Mouse (Mus musculus) testis, postnatal 14 days (tissue): ENCODE data around the gene Gucd1.
A peak's percentile ranks its signal among the peaks of the same experiment; 100 is the strongest.
"Not testable (repeated sequence)": the region's sequence is repeated elsewhere in the genome, so short reads cannot be mapped to it uniquely, and the experiment has no call there.

Experiments
- DNase-seq: peaks from one replicate; pipeline ENCODE4 v3.0.0; 2021; ENCODE audit warnings: low spot score

The Gucd1 gene

GRCm38 (mm10) chr10:75517758-75518143 lies at the start of gene Gucd1:
Gucd1 (minus strand) TSS chr10:75517972.
- peak; percentile 97 for DNase-seq

- DNase-seq: not testable (repeated sequence)
Observed at GRCm38 (mm10) chr10:75566765-75567164, 49.0 kb upstream of the Gucd1 start.

DNA sequence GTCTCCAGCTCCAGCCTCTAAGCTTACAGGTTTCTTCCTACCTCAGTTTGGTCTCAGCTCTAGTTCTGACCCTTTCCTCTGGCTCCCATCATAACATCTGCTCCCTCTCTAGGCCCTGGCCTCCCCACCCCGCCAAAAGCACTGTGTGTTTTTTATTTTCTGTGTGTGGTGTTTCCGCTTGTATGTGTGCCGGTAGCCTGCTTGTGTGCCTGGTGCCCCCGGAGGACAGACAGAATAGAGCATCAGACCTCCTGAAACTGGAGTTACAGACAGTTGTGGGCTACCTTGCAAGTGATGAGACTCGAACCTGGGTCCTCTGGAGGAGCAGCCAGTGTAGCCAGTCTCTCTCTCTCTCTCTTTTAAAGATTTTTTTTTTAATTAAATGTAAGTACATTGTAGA lies 48.5 kb upstream of the Gucd1 start:
- no peak for DNase-seq

DNA sequence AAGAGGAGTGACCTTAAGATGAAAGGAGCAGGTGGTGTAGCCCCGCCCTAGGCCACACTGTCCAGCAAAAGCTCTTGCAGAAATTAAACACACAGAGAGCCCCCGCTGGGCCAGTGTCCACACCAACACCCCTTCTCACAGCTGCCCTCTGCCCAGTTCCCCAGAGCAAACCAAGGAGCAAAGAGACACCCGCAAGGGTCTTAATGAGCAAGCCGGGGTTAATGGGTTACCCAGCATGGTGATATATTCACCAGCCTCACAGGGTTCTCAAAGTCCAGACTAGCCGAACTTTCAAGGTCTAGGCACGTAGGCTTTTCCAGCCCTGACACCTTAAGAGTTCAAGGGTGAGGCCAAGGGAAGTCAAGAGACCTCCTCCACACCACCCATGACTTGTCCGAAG lies 48.1 kb upstream of the Gucd1 start:
- no peak for DNase-seq

DNA sequence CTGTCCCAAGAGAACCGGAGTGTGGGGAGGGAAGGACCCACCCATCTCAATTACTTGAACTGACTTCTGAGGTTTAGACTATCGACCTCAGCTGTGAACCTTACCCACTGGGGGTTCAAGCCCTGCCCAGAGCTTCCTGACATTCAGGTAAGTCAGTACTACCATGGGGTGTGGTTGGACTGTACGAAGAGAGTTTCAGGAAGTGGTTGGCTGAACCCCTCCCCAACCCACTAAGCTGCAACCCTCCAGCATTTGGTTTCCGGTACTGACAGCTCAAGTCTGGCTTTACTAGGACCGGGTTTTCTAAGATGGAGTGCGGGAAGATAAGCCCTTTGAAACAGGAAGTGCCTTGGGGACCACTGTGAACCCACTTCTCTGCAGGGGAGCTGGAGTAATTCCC lies 47.7 kb upstream of the Gucd1 start:
- no peak for DNase-seq

DNA sequence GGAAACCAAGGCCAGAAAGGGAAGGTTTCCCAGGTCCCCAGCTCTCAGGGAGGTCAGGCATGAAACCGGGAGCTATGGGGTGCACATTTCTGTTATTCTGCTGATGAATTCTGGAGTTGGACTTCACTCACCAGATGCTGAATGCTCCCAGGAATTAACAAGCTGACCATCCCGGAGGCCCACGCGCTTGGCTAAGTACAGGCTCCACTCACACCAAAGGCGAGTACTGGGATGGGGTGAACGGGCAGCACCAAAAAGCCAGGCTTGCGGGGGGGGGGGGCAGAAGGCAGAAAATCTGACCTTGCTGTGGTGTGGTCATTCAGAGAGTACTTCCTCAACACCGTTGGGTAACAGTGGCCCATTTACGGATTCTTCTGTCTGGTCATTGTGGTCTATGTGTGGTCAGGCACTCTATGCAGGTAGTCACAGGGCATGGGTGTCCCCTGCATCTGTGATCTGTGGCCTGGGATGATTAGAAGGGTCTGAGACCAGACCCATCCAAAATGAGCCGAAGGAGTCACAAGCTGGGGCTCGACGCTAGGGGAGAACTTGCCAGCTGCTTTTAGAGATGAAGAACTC lies 47.0 kb upstream of the Gucd1 start:
- DNase-seq: no peak

GRCm38 (mm10) chr10:75562596-75562995 lies 44.8 kb upstream of the Gucd1 start:
- DNase-seq: no peak

- no peak for DNase-seq
Observed at GRCm38 (mm10) chr10:75561071-75561654, 43.4 kb upstream of the Gucd1 start, which contains the start of gene Ggt1. Ggt1 (plus strand) TSS chr10:75561604.

- no peak for DNase-seq
Observed at GRCm38 (mm10) chr10:75560549-75560899, 42.8 kb upstream of the Gucd1 start.

GRCm38 (mm10) chr10:75559676-75560548 lies 42.1 kb upstream of the Gucd1 start, which contains the start of gene Lrrc75b:
Lrrc75b (minus strand) TSS chr10:75560330.
- peak; percentile 54 for DNase-seq

GRCm38 (mm10) chr10:75559041-75559675 lies 41.4 kb upstream of the Gucd1 start:
- DNase-seq: no peak

DNA sequence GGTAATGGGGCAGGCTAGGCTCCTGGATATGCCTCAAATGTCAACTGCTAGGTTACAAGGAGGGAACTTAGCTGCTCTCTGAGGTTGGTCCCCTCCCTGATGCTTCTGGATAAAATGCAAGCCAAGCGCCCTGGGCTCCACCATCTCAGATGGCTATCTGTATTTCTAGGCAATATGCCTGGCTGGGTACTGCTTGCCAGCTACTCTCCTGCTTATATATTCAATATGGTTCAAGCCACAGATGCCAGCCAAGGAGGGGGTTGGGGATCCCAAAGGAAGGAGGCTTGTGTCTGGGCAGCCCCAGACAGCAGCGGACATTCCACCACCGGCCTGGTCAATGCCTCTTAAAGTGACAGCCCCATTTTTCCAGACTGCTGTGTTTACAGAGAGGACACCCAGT lies 40.7 kb upstream of the Gucd1 start:
- DNase-seq: no peak

- DNase-seq: peak; percentile 86
Observed at GRCm38 (mm10) chr10:75556026-75556425, 38.3 kb upstream of the Gucd1 start.

- DNase-seq: no peak
Observed at GRCm38 (mm10) chr10:75555557-75555956, 37.8 kb upstream of the Gucd1 start.

GRCm38 (mm10) chr10:75554090-75554489 lies 36.3 kb upstream of the Gucd1 start:
- DNase-seq: no peak

DNA sequence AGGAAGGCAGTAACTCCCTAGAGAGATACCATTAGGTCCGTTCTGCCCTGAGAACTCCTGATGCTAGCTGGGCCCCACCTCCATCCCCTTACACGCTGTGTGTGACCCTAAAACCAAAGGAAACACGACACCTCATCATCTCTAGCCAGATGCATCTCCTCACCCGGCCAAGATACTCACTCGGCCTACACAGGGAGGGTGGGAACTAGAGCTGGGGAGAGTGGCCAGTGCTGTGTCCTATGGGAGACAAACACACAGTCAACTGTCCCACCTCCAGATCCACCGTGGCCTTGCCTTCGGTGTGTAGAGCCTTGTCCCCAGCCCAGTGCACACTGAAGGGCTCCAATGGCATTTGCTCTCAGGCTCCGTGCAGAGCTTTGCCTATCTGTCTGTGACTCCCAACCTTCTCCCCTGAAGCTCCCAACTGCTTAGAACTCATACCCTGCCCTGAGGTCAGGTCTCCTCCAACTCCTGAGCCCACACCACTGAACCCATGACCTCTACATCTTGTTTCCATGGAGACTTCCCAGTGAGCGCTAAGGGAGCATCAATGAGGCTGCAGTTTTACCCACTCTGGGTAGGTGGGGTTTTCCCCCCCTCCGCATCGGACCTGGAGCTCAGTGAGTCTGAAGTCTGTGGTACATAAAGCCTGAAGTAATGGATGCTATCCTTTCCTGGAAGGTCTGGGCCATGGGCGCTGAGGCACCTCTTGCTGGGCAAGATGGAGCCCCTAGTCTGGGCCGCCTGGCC lies 35.1 kb upstream of the Gucd1 start:
- DNase-seq: no peak

- no peak for DNase-seq
Observed at GRCm38 (mm10) chr10:75552106-75552505, 34.3 kb upstream of the Gucd1 start.

- DNase-seq: no peak
Observed at GRCm38 (mm10) chr10:75551175-75551574, 33.4 kb upstream of the Gucd1 start.

GRCm38 (mm10) chr10:75549886-75550285 lies 32.1 kb upstream of the Gucd1 start:
- DNase-seq: no peak

DNA sequence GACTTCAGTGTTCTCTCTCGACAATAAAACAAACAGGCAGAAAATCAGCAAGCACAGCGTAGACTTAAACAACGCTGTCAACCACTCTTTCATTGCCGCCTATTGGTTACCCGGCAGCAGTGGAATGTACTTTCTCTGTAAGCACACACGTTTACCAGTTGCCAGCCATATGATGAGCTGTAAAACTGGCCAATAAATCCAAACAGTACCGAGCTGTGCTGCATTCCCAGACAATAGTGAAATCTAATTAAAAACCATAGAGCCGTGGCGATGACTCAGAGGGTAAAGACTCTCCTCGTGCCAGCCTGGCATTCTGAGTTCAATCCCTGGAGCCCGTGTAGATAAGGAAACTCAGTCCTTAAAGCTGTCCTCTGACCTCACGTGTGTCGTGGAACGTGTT lies 30.7 kb upstream of the Gucd1 start:
- no peak for DNase-seq

GRCm38 (mm10) chr10:75547901-75548300 lies 30.1 kb upstream of the Gucd1 start:
- no peak for DNase-seq

DNA sequence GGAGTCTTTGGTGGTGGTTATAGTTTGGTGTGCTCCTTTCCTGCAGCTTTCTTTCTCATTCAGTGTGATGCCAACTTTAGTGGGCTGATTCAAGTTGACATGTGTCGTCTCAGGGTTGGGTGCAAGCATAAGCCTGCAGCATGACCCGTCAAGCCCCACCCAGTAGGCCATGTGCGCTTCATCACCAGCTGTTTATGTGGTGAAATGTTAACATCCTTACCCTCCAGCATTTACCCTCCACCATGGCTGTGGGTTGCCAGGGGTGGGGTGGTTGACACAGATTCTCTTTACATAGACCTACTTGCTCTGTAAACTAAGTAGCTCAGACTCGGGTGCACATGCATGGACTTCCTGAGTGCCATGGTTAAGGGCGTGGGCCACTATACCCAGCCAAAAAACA lies 18.4 kb upstream of the Gucd1 start:
- no peak for DNase-seq
